Mouse (Mus musculus): ENCODE data around the gene Mageb4. TPM values are rescaled to one million over a fixed set of nuclear protein-coding genes. Genes with fewer than 3 reads are reported as not detected.
"Not testable (repeated sequence)": the region's sequence is repeated elsewhere in the genome, so short reads cannot be mapped to it uniquely, and the experiment has no call there.

Mageb4 gene
- polyA plus RNA-seq (2012; rRNA removed), result not detected in 2 replicates

DNA sequence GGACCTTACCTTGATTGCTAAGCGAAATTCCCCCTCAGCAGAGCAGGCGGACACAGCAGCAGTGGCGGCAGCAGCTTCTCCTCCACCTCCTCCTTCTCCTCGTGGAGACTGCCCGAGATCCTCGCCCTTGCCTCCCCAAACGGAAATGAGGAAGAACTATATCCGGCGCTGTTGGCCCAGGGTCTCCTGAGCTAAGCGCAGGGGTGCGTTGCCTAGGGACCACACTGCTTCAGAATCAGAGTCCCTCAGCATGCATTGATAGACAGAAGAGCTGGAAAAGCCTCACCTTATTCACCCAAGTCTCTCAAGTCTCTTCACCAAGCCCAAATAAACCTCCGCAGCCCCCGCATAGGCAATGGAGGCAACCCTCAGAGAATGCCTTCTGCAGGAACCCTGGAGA lies at the start of gene Mageb4:
TSS of gene Mageb4 (minus strand) at position 101 of the 400 bp plus-strand sequence.
- no CpG with 5 or more reads among the region's 13 CpGs for WGBS

DNA sequence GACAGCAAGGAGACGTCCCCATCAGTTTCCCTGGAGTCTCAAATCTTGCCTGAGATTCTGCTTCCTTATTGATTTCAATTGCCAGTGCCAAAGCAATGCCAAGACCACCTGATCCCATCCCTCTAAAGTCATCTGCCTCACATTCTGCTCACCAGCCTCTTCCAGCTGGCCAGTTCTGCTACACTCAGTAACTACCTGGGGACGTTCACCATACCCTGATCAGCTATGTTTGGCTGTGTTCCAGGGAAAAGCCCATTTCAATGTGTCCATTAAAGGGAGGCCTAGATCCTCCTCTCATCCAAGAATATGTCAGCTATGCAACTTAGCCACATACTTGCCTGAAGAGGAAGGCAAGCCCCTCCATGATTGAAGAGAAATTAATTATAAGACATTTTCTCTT lies 20.3 kb downstream of the Mageb4 start:
- not testable (repeated sequence) for H3K4me1 ChIP-seq (ENCODE audit: control insufficient read depth, insufficient read depth, low read length); DNase-seq; H3K4me3 ChIP-seq (replicated peaks; ENCODE audit: extremely low read depth, low read depth, low read length)
- 33% methylated on average over 1 of the region's 2 CpGs for WGBS

More for the DNA sequence above, at the start of gene Mageb4:
- not testable (repeated sequence) for H3K4me3 ChIP-seq (replicated peaks; ENCODE audit: extremely low read depth, low read depth, low read length); H3K4me1 ChIP-seq (ENCODE audit: control insufficient read depth, insufficient read depth, low read length); DNase-seq

GRCm38 (mm10) chrX:86245950-86246349 lies 58.9 kb downstream of the Mageb4 start:
- not testable (repeated sequence) for H3K4me1 ChIP-seq (ENCODE audit: control insufficient read depth, insufficient read depth, low read length); H3K4me3 ChIP-seq (replicated peaks; ENCODE audit: extremely low read depth, low read depth, low read length); DNase-seq
- WGBS, result no CpG with 5 or more reads among the region's 1 CpGs

DNA sequence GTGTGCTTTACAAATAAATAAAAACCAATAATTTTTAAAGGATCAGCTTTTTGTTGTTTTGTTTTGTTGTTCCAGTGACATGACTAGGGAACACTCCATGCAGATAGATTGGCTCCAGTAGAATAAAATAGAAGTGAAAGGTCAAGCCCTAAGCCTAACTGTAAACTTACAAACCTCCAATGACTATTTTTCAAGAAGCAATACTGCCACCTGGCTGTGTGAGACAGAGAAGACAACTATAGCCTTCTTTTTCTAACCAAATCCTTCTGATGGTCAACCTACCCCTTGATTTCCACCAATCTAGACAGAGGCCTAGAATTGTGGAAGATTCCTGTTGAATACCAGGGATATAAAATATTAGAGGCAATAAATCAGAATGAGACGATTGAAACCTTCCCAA lies 67.6 kb downstream of the Mageb4 start:
- H3K4me3 ChIP-seq (replicated peaks; ENCODE audit: extremely low read depth, low read depth, low read length), result no peak overlapping the region
- TF ChIP-seq POLR2A (IDR thresholded peaks at IDR 0.05; ENCODE audit: borderline replicate concordance, extremely low read depth, low read depth, low read length) (no peak), CTCF (IDR thresholded peaks at IDR 0.05; ENCODE audit: insufficient read depth, low read length) (no peak)
- no peaks in the 10 kb centered on the region for H3K4me1 ChIP-seq (ENCODE audit: control insufficient read depth, insufficient read depth, low read length)
- no peak for DNase-seq
- WGBS, result 42% methylated on average over 1 of the region's 1 CpGs

Other genes with a start within 250 kb of the Mageb4 start
- gene Nr0b1, start 113.3 kb downstream of the Mageb4 start, polyA plus RNA-seq (2012; rRNA removed), result not detected in 2 replicates